Mouse (Mus musculus) stomach, embryonic 16.5 days (tissue): ENCODE results near the gene Cldn19. TPM values are rescaled to one million over a fixed set of nuclear protein-coding genes. Genes with fewer than 3 reads are reported as not detected.

Source experiments
- ATAC-seq: fragments of 200-750 bp; cut with Nextera tagmentation; 2 replicates; pipeline ENCODE4 v1.8.0; 2017; ENCODE audit warnings: moderate number of reproducible peaks, moderate TSS enrichment; ENCODE audit not compliant: insufficient read depth, low FRiP score
- H3K27ac ChIP-seq: fragments of 300-500 bp; sonication (generic); 2 replicates; pipeline ENCODE4 v1.5.1; 2014; ENCODE audit warnings: low read length
- H3K27me3 ChIP-seq: fragments of 300-500 bp; sonication (generic); 2 replicates; pipeline ENCODE4 v1.6.1; 2014; ENCODE audit warnings: low read length, control low read depth, mixed read lengths; ENCODE audit not compliant: control insufficient read depth, insufficient read depth
- H3K36me3 ChIP-seq: fragments of 300-500 bp; sonication (generic); 2 replicates; pipeline ENCODE4 v1.6.1; 2014; ENCODE audit warnings: low read length; ENCODE audit not compliant: control insufficient read depth, insufficient read depth
- H3K4me1 ChIP-seq: fragments of 300-500 bp; sonication (generic); 2 replicates; pipeline ENCODE4 v1.6.1; 2014; ENCODE audit warnings: low read length, control low read depth, mixed read lengths; ENCODE audit not compliant: control insufficient read depth, insufficient read depth
- H3K4me2 ChIP-seq: fragments of 300-500 bp; sonication (generic); 2 replicates; pipeline ENCODE4 v1.6.1; 2014; ENCODE audit warnings: low read depth, low read length, mixed read lengths
- H3K4me3 ChIP-seq: fragments of 300-500 bp; sonication (generic); replicated peaks from 2 replicates; pipeline ENCODE4 v1.5.1; 2014; ENCODE audit warnings: mild to moderate bottlenecking, low read length
- H3K9ac ChIP-seq: fragments of 300-500 bp; sonication (generic); 2 replicates; pipeline ENCODE4 v1.6.1; 2014; ENCODE audit warnings: low read length
- H3K9me3 ChIP-seq: fragments of 300-500 bp; sonication (generic); replicated peaks from 2 replicates; pipeline ENCODE4 v1.6.1; 2016; ENCODE audit warnings: low read length, control low read depth; ENCODE audit not compliant: control insufficient read depth
- WGBS: fragments of 180-500 bp; shearing (Covaris S2); extraction: QIAGEN DNeasy Blood & Tissue Kit; methylation state at CpG from one replicate; pipeline ENCODE4 v1.1.7; 2014; 5-methylcytosine and 5-hydroxymethylcytosine counted together
- polyA plus RNA-seq: library from polyadenylated mRNA; unstranded; fragments of >200 nt; fragmentation: Nextera tagmentation; extraction: Ambion mirVana; gene quantifications from 2 replicates; pipeline ENCODE4 v1.2.1, GENCODE M21; 2015

Cldn19 gene
- polyA plus RNA-seq = 0.10 and 0.27 TPM in 2 replicates

DNA sequence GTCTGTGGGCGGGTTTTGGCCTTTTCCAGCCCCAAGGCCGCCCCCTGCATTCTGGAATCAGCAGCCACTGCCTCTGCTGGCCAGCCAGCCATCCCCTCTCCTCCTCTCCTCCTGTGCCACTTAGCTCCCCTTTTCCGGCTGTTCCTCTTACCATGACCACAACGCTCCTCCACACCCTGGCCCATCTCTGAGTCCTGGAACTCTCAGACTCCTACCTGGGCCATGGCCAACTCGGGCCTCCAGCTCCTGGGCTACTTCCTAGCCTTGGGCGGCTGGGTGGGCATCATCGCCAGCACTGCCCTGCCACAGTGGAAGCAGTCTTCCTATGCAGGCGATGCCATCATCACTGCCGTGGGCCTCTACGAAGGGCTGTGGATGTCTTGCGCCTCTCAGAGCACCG lies at the start of gene Cldn19:
Gene Cldn19 (plus strand): TSS at position 64 of the 400 bp plus-strand sequence.
- no peak within 1 kb of the TSS for H3K27ac ChIP-seq

GRCm38 (mm10) chr4:119216667-119217066 lies 38.5 kb upstream of the Cldn19 start:
- Histone ChIP-seq H3K9ac (no peak overlapping the region), H3K27me3 (no peaks in the 10 kb centered on the region), H3K27ac (no peak overlapping the region), H3K9me3 (no peaks in the 10 kb centered on the region), H3K4me2 (no peak overlapping the region), H3K4me3 (no peak overlapping the region), H3K36me3 (no peaks in the 10 kb centered on the region), H3K4me1 (no peaks in the 10 kb centered on the region)
- WGBS = 75% methylated on average over 8 of the region's 8 CpGs
- ATAC-seq = peak; percentile 35; the same call in 1 of the 2 replicates

More for the DNA sequence above, at the start of gene Cldn19:
- Histone ChIP-seq H3K9me3 (no peaks in the 10 kb centered on the region), H3K9ac (peak within 1 kb of the TSS; percentile 18; the same call in 1 of the 2 replicates), H3K4me2 (no peak within 1 kb of the TSS), H3K27me3 (no peaks in the 10 kb centered on the region), H3K4me1 (peaks cover 8% of the 10 kb centered on the region; the same call in 1 of the 2 replicates), H3K4me3 (no peak within 1 kb of the TSS), H3K36me3 (no peaks in the 10 kb centered on the region)
- ATAC-seq = no peak
- 84% methylated on average over 12 of the region's 12 CpGs for whole genome bisulfite sequencing

GRCm38 (mm10) chr4:119218169-119218568 lies 37.0 kb upstream of the Cldn19 start, which contains the start of gene Tmem269:
Gene Tmem269 (minus strand): TSS chr4:119218217.
- WGBS = 14% methylated on average over 11 of the region's 11 CpGs
- ATAC-seq = no peak
- H3K27me3 ChIP-seq = no peaks in the 10 kb centered on the region

GRCm38 (mm10) chr4:119223696-119224095 lies 31.5 kb upstream of the Cldn19 start:
- ATAC-seq = no peak
- Histone ChIP-seq H3K4me2 (no peak overlapping the region), H3K9me3 (no peaks in the 10 kb centered on the region), H3K27me3 (no peaks in the 10 kb centered on the region), H3K36me3 (peaks cover 12% of the 10 kb centered on the region; the same call in 1 of the 2 replicates), H3K4me3 (no peak overlapping the region), H3K27ac (no peak overlapping the region), H3K4me1 (no peaks in the 10 kb centered on the region), H3K9ac (no peak overlapping the region)
- 83% methylated on average over 1 of the region's 1 CpGs for WGBS

More at GRCm38 (mm10) chr4:119218169-119218568, 37.0 kb upstream of the Cldn19 start, which contains the start of gene Tmem269:
- H3K27ac ChIP-seq = no peak within 1 kb of the TSS
- no peak within 1 kb of the TSS for H3K4me2 ChIP-seq
- no peak within 1 kb of the TSS; the same call in 1 of the 2 replicates for H3K9ac ChIP-seq
- H3K9me3 ChIP-seq = no peaks in the 10 kb centered on the region
- H3K36me3 ChIP-seq = no peaks in the 10 kb centered on the region
- H3K4me3 ChIP-seq = no peak within 1 kb of the TSS
- no peaks in the 10 kb centered on the region for H3K4me1 ChIP-seq

DNA sequence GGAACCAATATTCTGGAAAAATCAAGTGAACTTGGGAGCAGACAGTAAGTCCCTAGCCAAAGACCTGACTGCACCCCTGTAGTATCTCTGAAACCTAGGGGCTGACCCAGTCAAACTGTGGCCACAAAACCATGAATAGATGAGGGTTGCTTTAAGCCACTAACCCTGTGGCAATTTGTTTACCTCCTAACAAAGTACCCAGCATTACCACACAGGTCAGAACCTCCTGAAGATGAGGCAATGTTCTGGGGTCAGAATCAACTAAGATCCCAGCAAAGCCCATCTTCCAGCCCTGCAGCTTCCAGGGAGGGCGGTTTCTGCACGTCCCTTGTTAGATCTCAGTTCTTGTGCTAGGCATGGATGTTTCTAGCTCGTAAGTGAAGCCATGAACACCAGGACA lies 30.7 kb upstream of the Cldn19 start:
- Histone ChIP-seq H3K27ac (no peak overlapping the region), H3K4me2 (no peak overlapping the region), H3K36me3 (peaks cover 12% of the 10 kb centered on the region; the same call in 1 of the 2 replicates), H3K4me3 (no peak overlapping the region), H3K9ac (no peak overlapping the region), H3K27me3 (no peaks in the 10 kb centered on the region), H3K9me3 (no peaks in the 10 kb centered on the region), H3K4me1 (no peaks in the 10 kb centered on the region)
- no peak for ATAC-seq
- WGBS = 92% methylated on average over 3 of the region's 3 CpGs

GRCm38 (mm10) chr4:119225719-119226118 lies 29.5 kb upstream of the Cldn19 start:
- Histone ChIP-seq H3K4me2 (no peak overlapping the region), H3K4me3 (no peak overlapping the region), H3K9me3 (no peaks in the 10 kb centered on the region), H3K4me1 (no peaks in the 10 kb centered on the region), H3K27ac (no peak overlapping the region), H3K27me3 (no peaks in the 10 kb centered on the region), H3K36me3 (peaks cover 12% of the 10 kb centered on the region; the same call in 1 of the 2 replicates), H3K9ac (no peak overlapping the region)
- 86% methylated on average over 9 of the region's 9 CpGs for WGBS
- ATAC-seq = no peak

- Histone ChIP-seq H3K36me3 (peaks cover 12% of the 10 kb centered on the region; the same call in 1 of the 2 replicates), H3K9me3 (no peaks in the 10 kb centered on the region), H3K4me3 (no peak overlapping the region), H3K27me3 (no peaks in the 10 kb centered on the region), H3K4me1 (peaks cover 2% of the 10 kb centered on the region; the same call in 1 of the 2 replicates), H3K27ac (no peak overlapping the region), H3K9ac (no peak overlapping the region), H3K4me2 (no peak overlapping the region)
- no peak for ATAC-seq
- WGBS = 93% methylated on average over 11 of the region's 11 CpGs
Measured at GRCm38 (mm10) chr4:119226751-119227150, 28.5 kb upstream of the Cldn19 start.

DNA sequence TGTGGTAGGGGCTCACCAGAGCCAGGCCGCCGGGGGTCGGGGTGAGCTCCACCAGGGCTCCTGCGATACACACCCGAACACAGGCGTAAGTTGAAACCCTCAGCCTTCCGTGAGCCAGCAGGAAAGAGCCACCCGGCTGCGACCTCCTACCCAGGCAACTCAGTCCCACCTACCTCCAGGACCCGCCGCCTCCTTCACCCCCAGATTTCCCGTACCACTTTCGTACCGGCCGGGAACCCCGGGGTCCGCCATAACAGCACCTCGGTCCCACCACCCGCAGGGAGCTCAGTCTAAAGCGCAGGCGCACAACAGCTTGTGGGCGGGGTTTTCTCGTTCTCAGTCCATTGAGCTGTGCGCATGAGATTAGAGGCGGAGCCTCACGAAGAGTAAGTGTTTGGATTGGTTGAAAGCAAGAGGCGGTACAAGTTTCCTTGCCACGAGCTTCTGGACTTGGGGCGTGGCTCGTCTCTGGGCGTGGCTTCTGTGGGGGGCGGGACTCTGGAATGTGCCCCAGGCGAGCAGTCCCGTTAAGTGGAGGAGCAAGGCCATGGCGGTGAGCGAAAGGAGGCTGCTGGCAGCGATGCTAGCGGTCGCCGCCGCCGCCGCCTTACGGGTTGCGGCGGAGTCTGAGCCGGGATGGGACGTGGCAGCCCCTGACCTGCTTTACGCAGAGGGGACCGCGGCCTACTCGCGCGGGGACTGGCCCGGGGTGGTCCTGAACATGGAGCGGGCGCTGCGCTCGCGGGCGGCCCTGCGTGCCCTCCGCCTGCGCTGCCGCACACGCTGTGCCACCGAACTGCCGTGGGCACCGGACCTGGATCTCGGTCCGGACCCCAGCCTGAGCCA lies 22.6 kb upstream of the Cldn19 start, which contains the start of the genes AU022252 and P3h1:
Gene AU022252 (minus strand): TSS at position 303 of the 846 bp plus-strand sequence.
Gene P3h1 (plus strand): TSS at position 506 of the 846 bp plus-strand sequence.
- H3K27me3 ChIP-seq = no peaks in the 10 kb centered on the region
- H3K9me3 ChIP-seq = no peaks in the 10 kb centered on the region
- H3K4me3 ChIP-seq = peak within 1 kb of the TSS; percentile 87
- under 1% methylated on average over 71 of the region's 71 CpGs for WGBS
- H3K9ac ChIP-seq = peak within 1 kb of the TSS; percentile 88
- H3K4me1 ChIP-seq = peaks cover 11% of the 10 kb centered on the region; the same call in 1 of the 2 replicates
- H3K36me3 ChIP-seq = no peaks in the 10 kb centered on the region
- H3K4me2 ChIP-seq = peak within 1 kb of the TSS; percentile 69
- H3K27ac ChIP-seq = peak within 1 kb of the TSS; percentile 76
- ATAC-seq = peak; percentile 98
